Mouse (Mus musculus) cortical plate, adult 2 months (tissue): ENCODE data around the gene Mal.

Source experiments
- CTCF ChIP-seq: fragments of 200-500 bp; IDR thresholded peaks from 2 replicates; pipeline ENCODE4 v1.5.1; 2011; ENCODE audit warnings: mild to moderate bottlenecking, control low read depth, low read length; ENCODE audit not compliant: insufficient read depth; ENCODE audit errors: extremely low read depth
- POLR2A ChIP-seq: fragments of 200-500 bp; IDR thresholded peaks from 2 replicates; pipeline ENCODE4 v1.6.1; 2011; ENCODE audit warnings: mild to moderate bottlenecking, low read length, control low read depth; ENCODE audit not compliant: insufficient read depth; ENCODE audit errors: extremely low read depth

DNA sequence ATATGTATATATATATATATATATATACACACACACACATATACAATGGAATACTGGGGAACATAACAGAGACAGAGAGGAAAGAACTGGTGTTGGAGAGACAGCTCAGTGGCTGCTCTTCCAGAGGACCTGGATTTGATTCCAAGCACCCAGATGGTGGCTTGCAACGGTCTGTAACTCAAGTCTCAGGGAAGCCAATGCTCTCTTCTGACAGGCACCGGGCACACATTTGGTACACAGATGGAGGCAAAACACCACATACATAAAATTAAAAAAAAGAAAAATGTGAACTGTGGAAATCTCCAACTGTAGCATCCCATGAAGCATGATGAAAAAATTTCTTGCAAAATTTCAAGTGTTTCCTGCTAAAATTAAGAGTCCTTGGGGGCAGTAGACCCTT lies 31.7 kb downstream of the Mal start:
- TF ChIP-seq CTCF (no peak), POLR2A (no peak)
